11 mouse cellular contexts compared by ENCODE assay signal in genomic region chr9:43237111-43237775, GRCm38 (mm10). TPM values are rescaled to one million over a fixed set of nuclear protein-coding genes. Genes with fewer than 3 reads are reported as not detected.
A peak's percentile ranks its signal among the peaks of the same experiment; 100 is the strongest.
DNase-seq lines count a peak whose midpoint lies in the region; ATAC-seq lines count a peak whose summit lies in the region.
"Had no signal": no experiment of that assay in that cellular context is flagged by ENCODE, and none has a peak within 500 bp of the region (broad histone marks: within the 10 kb centered on the region; RNA-seq: fewer than 3 reads in every experiment).

No protein-coding gene starts in this region.

- peak overlapping the region; percentile 65; the same call in 1 of the 2 replicates for H3K4me3 ChIP-seq in lung, embryonic 16.5 days (ENCODE audit: low read length)
- H3K4me3 ChIP-seq in limb, embryonic 10.5 days: peak overlapping the region; percentile 85
- peak overlapping the region; percentile 85 for H3K4me3 ChIP-seq in stomach, embryonic 15.5 days (replicated peaks)

- peak; percentile 88 for DNase-seq in heart, adult 11 months
- no peak for DNase-seq in heart, postnatal 10 days
- no peak for DNase-seq in lung, postnatal 36 days
- no peak for DNase-seq in limb, embryonic 10.5 days (ENCODE audit: low spot score)
- no peak for DNase-seq in T-cell, adult 2 months (ENCODE audit: low spot score)
- no peak for DNase-seq in right cerebral cortex, postnatal 14 days
- DNase-seq: adrenal gland, postnatal 36 days had no signal

- peak overlapping the region; percentile 66 for H3K4me2 ChIP-seq in lung, embryonic 16.5 days (ENCODE audit: low read depth, low read length)
- H3K4me2 ChIP-seq in stomach, embryonic 15.5 days: peak overlapping the region; percentile 81

- intact Hi-C loops in heart, postnatal 10 days (cut with DNase I): no loop called here

- no peak overlapping the region; the same call in none of the 2 replicates for H3K27ac ChIP-seq in lung, embryonic 16.5 days (ENCODE audit: low read length)
- peak overlapping the region; percentile 61; the same call in 1 of the 2 replicates for H3K27ac ChIP-seq in limb, embryonic 10.5 days
- H3K27ac ChIP-seq in stomach, embryonic 15.5 days: no peak overlapping the region

- peak overlapping the region; percentile 2 for H3K9ac ChIP-seq in lung, embryonic 16.5 days (ENCODE audit: low read length)
- H3K9ac ChIP-seq in stomach, embryonic 15.5 days: peak overlapping the region; percentile 81; the same call in 1 of the 2 replicates

- no peaks in the 10 kb centered on the region for H3K27me3 ChIP-seq in lung, embryonic 16.5 days (ENCODE audit: control insufficient read depth, insufficient read depth, low read depth, low read length)
- no peaks in the 10 kb centered on the region for H3K27me3 ChIP-seq in limb, embryonic 10.5 days (ENCODE audit: low read depth, poor library complexity, severe bottlenecking)
- H3K27me3 ChIP-seq in stomach, embryonic 15.5 days (replicated peaks): no peaks in the 10 kb centered on the region

- ATAC-seq in lung, embryonic 16.5 days (ENCODE audit: low read depth): no peak
- no peak for ATAC-seq in stomach, embryonic 15.5 days (ENCODE audit: insufficient read depth, low FRiP score, low read depth)

- H3K4me1 ChIP-seq in lung, embryonic 16.5 days (replicated peaks; ENCODE audit: control insufficient read depth, insufficient read depth, low read length): peaks cover 38% of the 10 kb centered on the region
- H3K4me1 ChIP-seq in limb, embryonic 10.5 days: peaks cover 81% of the 10 kb centered on the region
- peaks cover 52% of the 10 kb centered on the region for H3K4me1 ChIP-seq in stomach, embryonic 15.5 days

- 46% methylated on average over 7 of the region's 7 CpGs for WGBS in lung, embryonic 16.5 days
- 37% methylated on average over 7 of the region's 7 CpGs for WGBS in limb, embryonic 10.5 days
- WGBS in stomach, embryonic 15.5 days: 42% methylated on average over 7 of the region's 7 CpGs

- peaks cover 4% of the 10 kb centered on the region; the same call in 1 of the 2 replicates for H3K36me3 ChIP-seq in lung, embryonic 16.5 days (ENCODE audit: control insufficient read depth, insufficient read depth, low read length)
- H3K36me3 ChIP-seq in limb, embryonic 10.5 days: peaks cover 54% of the 10 kb centered on the region
- no peaks in the 10 kb centered on the region for H3K36me3 ChIP-seq in stomach, embryonic 15.5 days

- no peaks in the 10 kb centered on the region for H3K9me3 ChIP-seq in lung, embryonic 16.5 days (ENCODE audit: control insufficient read depth, low read length)
- no peaks in the 10 kb centered on the region for H3K9me3 ChIP-seq in limb, embryonic 10.5 days (replicated peaks)
- H3K9me3 ChIP-seq in stomach, embryonic 15.5 days: no peaks in the 10 kb centered on the region

RNA-seq across cellular contexts. Expression of gene Oaf, which starts 2.5 kb away (rescaled TPM):
- 10 to 100 TPM; 24.3 to 28.6 TPM for total RNA-seq in heart, postnatal 10 days (2021)
- 35.3 and 38.0 TPM in 2 replicates for polyA plus RNA-seq in lung, embryonic 16.5 days (2015; fragmentation: Nextera tagmentation; extraction: Ambion mirVana)
- 68.6 and 87.4 TPM in 2 replicates for polyA plus RNA-seq in limb, embryonic 10.5 days (2016; fragmentation: Nextera tagmentation; extraction: Ambion mirVana)
- polyA plus RNA-seq in stomach, embryonic 15.5 days (2015; fragmentation: Nextera tagmentation; extraction: Ambion mirVana): 60.6 and 65.7 TPM in 2 replicates

RNA-seq across cellular contexts. Expression of gene Pou2f3, which starts 27.1 kb away (rescaled TPM):
- total RNA-seq in heart, postnatal 10 days (2021): under 1 TPM; 0.20 to 0.26 TPM
- polyA plus RNA-seq in lung, embryonic 16.5 days (2015; fragmentation: Nextera tagmentation; extraction: Ambion mirVana): 0.13 and 0.19 TPM in 2 replicates
- 0.08 TPM in 1 of 2 replicates, not detected in the other for polyA plus RNA-seq in limb, embryonic 10.5 days (2016; fragmentation: Nextera tagmentation; extraction: Ambion mirVana)
- 0.54 and 0.68 TPM in 2 replicates for polyA plus RNA-seq in stomach, embryonic 15.5 days (2015; fragmentation: Nextera tagmentation; extraction: Ambion mirVana)
- total RNA-seq: adrenal gland, postnatal 36 days; common myeloid progenitor, adult 5-6 weeks; hematopoietic stem cell, adult 5-6 weeks had no signal
